Mouse (Mus musculus) heart, adult 8-10 months (tissue): ENCODE measurements around the gene Nop58. TPM values are rescaled to one million over a fixed set of nuclear protein-coding genes. Genes with fewer than 3 reads are reported as not detected.
"Not testable (repeated sequence)": the region's sequence is repeated elsewhere in the genome, so short reads cannot be mapped to it uniquely, and the experiment has no call there.

Source experiments
- DNase-seq: peaks from one replicate; pipeline ENCODE4 v3.0.0; 2022; ENCODE audit warnings: low spot score
- total RNA-seq, 4 experiments: library from RNA; stranded (reverse); gene quantifications; 2 replicates each; pipeline ENCODE4 v1.2.4; 2022

The Nop58 gene
- total RNA-seq, 4 experiments from 2014 or later, result 26.2 to 35.4 (median 28.1) TPM

- DNase-seq, result peak; percentile 25
These were observed 35.1 kb downstream of the Nop58 start for GRCm38 (mm10) chr1:59719900-59720299.

- DNase-seq, result no peak
These were observed 40.9 kb downstream of the Nop58 start for GRCm38 (mm10) chr1:59725661-59726060.

- no peak for DNase-seq
These were observed 45.3 kb downstream of the Nop58 start for GRCm38 (mm10) chr1:59730106-59730505.

- DNase-seq, result no peak
These were observed 46.0 kb downstream of the Nop58 start for GRCm38 (mm10) chr1:59730737-59731136.

GRCm38 (mm10) chr1:59734076-59734475, 49.3 kb downstream of the Nop58 start:
- peak; percentile 13 for DNase-seq

GRCm38 (mm10) chr1:59738768-59739414, 54.1 kb downstream of the Nop58 start:
- no peak for DNase-seq

GRCm38 (mm10) chr1:59739577-59740354, 55.0 kb downstream of the Nop58 start:
- no peak for DNase-seq

GRCm38 (mm10) chr1:59749047-59749446, 64.3 kb downstream of the Nop58 start:
- DNase-seq, result no peak

- not testable (repeated sequence) for DNase-seq
These were observed 65.0 kb downstream of the Nop58 start for GRCm38 (mm10) chr1:59749724-59750123.

GRCm38 (mm10) chr1:59755298-59755697, 70.5 kb downstream of the Nop58 start:
- DNase-seq, result no peak

GRCm38 (mm10) chr1:59758325-59758724, 73.6 kb downstream of the Nop58 start:
- no peak for DNase-seq

GRCm38 (mm10) chr1:59762208-59762607, 77.4 kb downstream of the Nop58 start:
- no peak for DNase-seq

GRCm38 (mm10) chr1:59762651-59763163, 77.9 kb downstream of the Nop58 start:
- no peak for DNase-seq

GRCm38 (mm10) chr1:59763164-59763768, 78.5 kb downstream of the Nop58 start, which contains the start of gene Bmpr2:
Gene Bmpr2 (plus strand): TSS chr1:59763400.
- peak; percentile 84 for DNase-seq

- DNase-seq, result peak; percentile 58
These were observed 79.0 kb downstream of the Nop58 start for GRCm38 (mm10) chr1:59763781-59764251.

- peak; percentile 55 for DNase-seq
These were observed 79.7 kb downstream of the Nop58 start for GRCm38 (mm10) chr1:59764407-59764971.

GRCm38 (mm10) chr1:59765279-59765678, 80.5 kb downstream of the Nop58 start:
- peak; percentile 37 for DNase-seq

GRCm38 (mm10) chr1:59766626-59767025, 81.9 kb downstream of the Nop58 start:
- DNase-seq, result peak; percentile 50
